In genomic region chr11:57531300-57531950, GRCm38 (mm10) we compare ENCODE assay signal across 11 mouse cellular contexts. TPM values are rescaled to one million over a fixed set of nuclear protein-coding genes. Genes with fewer than 3 reads are reported as not detected.
DNase-seq lines count a peak whose midpoint lies in the region; ATAC-seq and TF ChIP-seq lines count a peak whose summit lies in the region.
"Had no signal": no experiment of that assay in that cellular context is flagged by ENCODE, and none has a peak within 500 bp of the region (broad histone marks: within the 10 kb centered on the region; RNA-seq: fewer than 3 reads in every experiment).

No protein-coding gene starts in this region.

- peaks cover 34% of the 10 kb centered on the region for H3K36me3 ChIP-seq in kidney, embryonic 14.5 days (ENCODE audit: control insufficient read depth, insufficient read depth, low read length)
- peaks cover 11% of the 10 kb centered on the region; the same call in 1 of the 2 replicates for H3K36me3 ChIP-seq in forebrain, embryonic 16.5 days (ENCODE audit: control insufficient read depth, insufficient read depth)
- H3K36me3 ChIP-seq in lung, embryonic 14.5 days (ENCODE audit: insufficient read depth): peaks cover 50% of the 10 kb centered on the region

- no peak for ATAC-seq in kidney, embryonic 14.5 days (ENCODE audit: low FRiP score, low TSS enrichment)
- peak; percentile 91 for ATAC-seq in forebrain, embryonic 16.5 days
- peak; percentile 38; the same call in 1 of the 2 replicates for ATAC-seq in lung, embryonic 14.5 days (ENCODE audit: insufficient read depth)

- H3K4me3 ChIP-seq in kidney, embryonic 14.5 days (ENCODE audit: low read length): no peak overlapping the region
- no peak overlapping the region for H3K4me3 ChIP-seq in forebrain, embryonic 16.5 days (replicated peaks; ENCODE audit: low read length)
- H3K4me3 ChIP-seq in lung, embryonic 14.5 days (ENCODE audit: low read depth, low read length): no peak overlapping the region
- H3K4me3 ChIP-seq: liver, embryonic 13.5 days had no signal

- H3K27me3 ChIP-seq in kidney, embryonic 14.5 days (ENCODE audit: control insufficient read depth, insufficient read depth, low read length): no peaks in the 10 kb centered on the region
- no peaks in the 10 kb centered on the region for H3K27me3 ChIP-seq in forebrain, embryonic 16.5 days (replicated peaks; ENCODE audit: control insufficient read depth, insufficient read depth, low read length)
- H3K27me3 ChIP-seq in lung, embryonic 14.5 days (ENCODE audit: insufficient read depth, low read length): no peaks in the 10 kb centered on the region
- H3K27me3 ChIP-seq: liver, embryonic 13.5 days had no signal

- WGBS in kidney, embryonic 14.5 days: 38% methylated on average over 11 of the region's 11 CpGs
- WGBS in forebrain, embryonic 16.5 days: 9% methylated on average over 11 of the region's 11 CpGs
- 51% methylated on average over 11 of the region's 11 CpGs for WGBS in lung, embryonic 14.5 days

- H3K4me2 ChIP-seq in kidney, embryonic 14.5 days (replicated peaks; ENCODE audit: low read depth, low read length): no peak overlapping the region
- peak overlapping the region; percentile 19 for H3K4me2 ChIP-seq in forebrain, embryonic 16.5 days (ENCODE audit: low read length)
- H3K4me2 ChIP-seq in lung, embryonic 14.5 days: no peak overlapping the region
- H3K4me2 ChIP-seq: liver, embryonic 13.5 days had no signal

- H3K27ac ChIP-seq in kidney, embryonic 14.5 days (ENCODE audit: low read depth, low read length): peak overlapping the region; percentile 51; the same call in 1 of the 2 replicates
- H3K27ac ChIP-seq in forebrain, embryonic 16.5 days (ENCODE audit: low read length): peak overlapping the region; percentile 93
- H3K27ac ChIP-seq in lung, embryonic 14.5 days (ENCODE audit: low read depth): peak overlapping the region; percentile 33; the same call in 1 of the 2 replicates
- H3K27ac ChIP-seq: liver, embryonic 13.5 days had no signal

- no peaks in the 10 kb centered on the region for H3K9me3 ChIP-seq in kidney, embryonic 14.5 days (ENCODE audit: control insufficient read depth, low read length)
- H3K9me3 ChIP-seq in forebrain, embryonic 16.5 days (ENCODE audit: control insufficient read depth, low read length): no peaks in the 10 kb centered on the region
- H3K9me3 ChIP-seq in lung, embryonic 14.5 days (ENCODE audit: low read depth, low read length): no peaks in the 10 kb centered on the region
- H3K9me3 ChIP-seq: G1E; liver, embryonic 13.5 days had no signal

- 0 out of 2 replicates have a peak, but pooled peaks cover 7% of the 10 kb centered on the region for H3K4me1 ChIP-seq in kidney, embryonic 14.5 days (ENCODE audit: control insufficient read depth, insufficient read depth, low read length)
- H3K4me1 ChIP-seq in forebrain, embryonic 16.5 days (replicated peaks; ENCODE audit: control insufficient read depth, insufficient read depth, low read length): peaks cover 24% of the 10 kb centered on the region
- no peaks in the 10 kb centered on the region for H3K4me1 ChIP-seq in lung, embryonic 14.5 days (ENCODE audit: insufficient read depth)
- H3K4me1 ChIP-seq: liver, embryonic 13.5 days had no signal

- no peak for DNase-seq in kidney, adult 11 months
- DNase-seq in lung, embryonic 14.5 days: peak; percentile 63
- peak; percentile 38 for DNase-seq in retina, embryonic 14.5 days (ENCODE audit: low spot score)
- DNase-seq in left cerebral cortex, adult 18-20 months (ENCODE audit: low spot score in 2 of 2): no peak
- no peak for DNase-seq in spleen, postnatal 36 days (ENCODE audit: low spot score in 2 of 2)
- no peak for DNase-seq in gastrocnemius, postnatal 25 days
- DNase-seq: gastrocnemius, postnatal 36 days; liver, embryonic 13.5 days had no signal

- no peak overlapping the region for H3K9ac ChIP-seq in kidney, embryonic 14.5 days (ENCODE audit: low read depth, low read length)
- peak overlapping the region; percentile 43 for H3K9ac ChIP-seq in forebrain, embryonic 16.5 days (replicated peaks; ENCODE audit: low read depth, low read length)
- no peak overlapping the region for H3K9ac ChIP-seq in lung, embryonic 14.5 days
- H3K9ac ChIP-seq: liver, embryonic 13.5 days had no signal

- no peak for TF ChIP-seq CTCF in lung, embryonic 14.5 days (IDR thresholded peaks at IDR 0.05; ENCODE audit: low read depth)

RNA-seq across cellular contexts. Expression of gene Mfap3, which starts 13.0 kb away (rescaled TPM):
- 39.6 and 52.6 TPM in 2 replicates for polyA plus RNA-seq in kidney, embryonic 14.5 days (2014; fragmentation: Nextera tagmentation; extraction: Ambion mirVana)
- 63.8 and 72.7 TPM in 2 replicates for polyA plus RNA-seq in forebrain, embryonic 16.5 days (2015; fragmentation: Nextera tagmentation; extraction: Ambion mirVana)
- polyA plus RNA-seq in lung, embryonic 14.5 days (2014; fragmentation: Nextera tagmentation; extraction: Ambion mirVana): 46.9 and 48.4 TPM in 2 replicates
- total RNA-seq in left cerebral cortex, adult 18-20 months (2021): 10 to 100 TPM; 24.6 to 29.3 TPM
- 1 to 10 TPM; 7.2 to 9.1 TPM for total RNA-seq in gastrocnemius, postnatal 25 days (2021)

RNA-seq across cellular contexts. Expression of gene Fam114a2, which starts 13.0 kb away (rescaled TPM):
- 47.9 and 71.4 TPM in 2 replicates for polyA plus RNA-seq in kidney, embryonic 14.5 days (2014; fragmentation: Nextera tagmentation; extraction: Ambion mirVana)
- 111 TPM in 2 replicates for polyA plus RNA-seq in forebrain, embryonic 16.5 days (2015; fragmentation: Nextera tagmentation; extraction: Ambion mirVana)
- polyA plus RNA-seq in lung, embryonic 14.5 days (2014; fragmentation: Nextera tagmentation; extraction: Ambion mirVana): 48.6 and 53.8 TPM in 2 replicates
- 10 to 100 TPM; 31.8 to 33.1 TPM for total RNA-seq in left cerebral cortex, adult 18-20 months (2021)
- 10 to 100 TPM; 45.8 to 46.8 TPM for total RNA-seq in gastrocnemius, postnatal 25 days (2021)

Comparison
In these comparisons a context has a peak if more than half of its experiments do, and no peak if none do; other contexts are left out.
1. H3K27ac ChIP-seq: peak in every context shown above with its lines; median percentile 93 in forebrain, embryonic 16.5 days; 51 in kidney, embryonic 14.5 days; 33 in lung, embryonic 14.5 days.
2. DNase-seq: peak in lung, embryonic 14.5 days (single experiment) and retina, embryonic 14.5 days (single experiment); none in kidney, adult 11 months (single experiment), left cerebral cortex, adult 18-20 months (0 of 2), spleen, postnatal 36 days (0 of 2) and gastrocnemius, postnatal 25 days (single experiment).